Mouse (Mus musculus) gastrocnemius, adult 18-20 months (tissue): ENCODE results near the gene Ptpn11. TPM values are rescaled to one million over a fixed set of nuclear protein-coding genes. Genes with fewer than 3 reads are reported as not detected.

Experiments
- DNase-seq: peaks from one replicate; pipeline ENCODE4 v3.0.0; 2021; ENCODE audit warnings: low spot score
- total RNA-seq, 2 experiments: library from RNA; stranded (reverse); gene quantifications; 2 replicates each; pipeline ENCODE4 v1.2.3; 2021

The Ptpn11 gene
- total RNA-seq, 2 experiments from 2014 or later: 58.2 to 78.2 TPM

GRCm38 (mm10) chr5:121089660-121090059 is 101.5 kb downstream of the Ptpn11 start:
- no peak for DNase-seq

GRCm38 (mm10) chr5:121087733-121088132 is 103.5 kb downstream of the Ptpn11 start:
- DNase-seq: no peak

- DNase-seq: no peak
These were observed 108.6 kb downstream of the Ptpn11 start for GRCm38 (mm10) chr5:121082605-121083004.

- no peak for DNase-seq
These were observed 109.4 kb downstream of the Ptpn11 start for GRCm38 (mm10) chr5:121081754-121082153.

Other genes with a start within 250 kb of the Ptpn11 start
- not detected for gene Rph3a, start 181.3 kb downstream of the Ptpn11 start, total RNA-seq
- 100 to 1,000 TPM; 465 to 471 TPM for gene Rpl6, start 13.1 kb upstream of the Ptpn11 start, total RNA-seq
- 10 to 100 TPM; 11.3 to 11.8 TPM for gene Hectd4, start 28.8 kb upstream of the Ptpn11 start, total RNA-seq
- 10 to 100 TPM; 45.9 to 48.0 TPM for gene Trafd1, start 194.2 kb upstream of the Ptpn11 start, total RNA-seq
- 10 to 100 TPM; 25.9 to 29.7 TPM for gene Naa25, start 206.5 kb upstream of the Ptpn11 start, total RNA-seq